Mouse (Mus musculus): ENCODE results near the gene Acot7. TPM values are rescaled to one million over a fixed set of nuclear protein-coding genes. Genes with fewer than 3 reads are reported as not detected.

Gene Acot7
- polyA plus RNA-seq (2014; fragmentation: Illumina TruSeq; extraction: RNeasy Lipid Tissue Mini Kit (QIAGEN cat#74804); ENCODE audit: low read depth, low replicate concordance): 86.4 TPM

DNA sequence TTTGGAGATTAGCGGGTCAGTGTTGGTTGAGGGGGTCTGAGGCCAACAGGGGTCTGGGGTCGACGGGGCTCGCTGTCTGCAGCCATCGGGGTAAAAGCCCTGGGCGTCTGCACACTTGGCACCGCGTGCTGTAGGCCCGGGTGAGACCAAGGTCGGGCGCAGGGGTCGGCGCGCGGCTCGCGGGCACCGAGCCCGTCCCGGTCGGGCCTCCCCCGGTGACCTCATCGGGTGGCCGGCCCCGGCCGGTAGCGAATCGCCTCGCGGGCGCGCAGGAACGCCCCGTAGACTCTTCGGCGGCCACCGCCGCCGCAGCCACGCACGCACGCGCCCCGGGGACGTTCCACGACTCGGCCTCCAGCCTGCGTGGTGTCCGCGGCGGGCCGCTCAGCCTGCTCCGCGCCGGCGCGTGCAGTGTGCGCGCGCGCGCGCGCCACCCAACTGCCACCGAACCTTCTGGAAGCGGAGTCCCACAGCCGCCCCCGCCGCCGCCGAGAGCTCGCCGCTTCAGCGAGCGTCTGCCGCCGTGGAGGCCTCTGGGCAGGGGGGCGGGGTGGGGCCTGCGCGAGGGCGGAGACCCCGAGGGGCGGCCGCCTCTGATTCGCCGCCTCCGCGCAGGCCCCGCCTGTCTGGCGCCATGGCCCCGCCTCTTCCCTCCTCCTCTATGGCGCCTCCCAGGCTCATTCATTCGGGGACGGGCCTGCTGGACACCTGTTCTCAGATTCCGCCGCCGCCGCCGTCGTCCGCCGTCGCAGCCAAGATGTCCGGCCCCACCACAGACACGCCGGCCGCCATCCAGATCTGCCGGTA is at the start of gene Acot7:
TSS of gene Acot7 (plus strand) at position 598 of the 807 bp plus-strand sequence.

DNA sequence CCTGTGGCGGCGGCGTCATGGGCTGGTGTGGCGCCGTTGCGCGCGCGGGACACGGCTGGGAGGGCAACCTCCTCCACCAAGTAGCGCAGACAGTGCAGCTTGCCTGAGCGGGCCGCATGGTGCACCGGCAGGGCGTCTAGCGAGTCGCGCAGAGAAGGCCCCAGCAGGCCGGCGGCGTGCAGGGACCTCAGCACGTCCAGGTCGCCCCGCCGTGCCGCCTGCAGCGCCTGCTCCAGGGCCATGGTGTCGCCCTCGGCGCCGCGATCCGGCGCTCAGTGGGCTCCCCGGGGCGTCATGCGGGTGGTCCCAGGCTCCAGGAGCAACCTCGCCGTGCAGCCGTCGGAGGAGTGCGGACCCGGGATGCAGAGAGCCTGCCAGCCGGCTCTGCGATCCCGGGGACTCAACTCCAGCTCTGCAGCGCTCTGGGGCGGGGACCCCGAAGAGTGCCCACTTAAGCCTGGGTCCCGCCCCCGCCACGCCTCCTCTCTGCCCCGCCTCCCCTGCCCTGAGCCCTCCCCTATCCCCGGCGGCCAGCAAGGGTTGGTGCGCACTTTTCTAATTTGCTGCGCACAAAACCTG is 25.9 kb upstream of the Acot7 start, which contains the start of gene Espn:
TSS of gene Espn (minus strand) at position 406 of the 579 bp plus-strand sequence.

DNA sequence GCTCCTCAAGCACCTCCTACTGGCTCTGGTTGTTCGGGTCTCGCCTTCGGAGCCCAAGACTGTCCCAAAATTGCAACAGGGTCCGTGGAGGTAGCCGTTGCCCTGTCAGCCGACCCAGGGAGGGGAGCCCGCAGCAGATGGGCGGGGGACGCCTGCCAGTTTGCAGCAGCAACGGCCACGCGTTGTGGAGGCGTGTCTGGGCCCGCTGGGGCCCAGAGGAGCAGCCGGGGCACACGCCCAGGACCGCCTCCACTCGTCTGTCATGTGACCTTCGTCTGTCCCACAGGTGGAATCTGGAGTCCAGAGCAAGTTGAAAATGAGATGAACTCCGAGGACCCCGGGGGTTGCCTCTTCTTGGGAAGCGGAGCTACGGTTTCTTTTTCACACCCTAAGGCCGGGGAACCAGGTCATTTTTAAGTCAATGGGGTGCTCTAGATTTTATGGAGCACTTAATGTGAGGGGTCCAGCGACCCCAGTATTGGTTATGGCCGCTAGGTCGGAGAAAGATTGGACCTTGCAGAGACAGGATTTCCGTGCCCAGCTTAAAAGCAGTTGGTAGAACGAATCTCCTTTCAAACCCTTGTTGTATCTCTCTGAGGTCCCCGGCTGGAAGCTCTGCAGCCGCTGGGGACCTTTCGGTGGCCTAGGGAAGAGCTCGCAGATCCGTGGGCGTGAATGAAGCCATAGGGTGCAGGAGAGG is 19.2 kb upstream of the Acot7 start, which contains the start of gene Hes2:
TSS of gene Hes2 (plus strand) at position 283 of the 700 bp plus-strand sequence.

DNA sequence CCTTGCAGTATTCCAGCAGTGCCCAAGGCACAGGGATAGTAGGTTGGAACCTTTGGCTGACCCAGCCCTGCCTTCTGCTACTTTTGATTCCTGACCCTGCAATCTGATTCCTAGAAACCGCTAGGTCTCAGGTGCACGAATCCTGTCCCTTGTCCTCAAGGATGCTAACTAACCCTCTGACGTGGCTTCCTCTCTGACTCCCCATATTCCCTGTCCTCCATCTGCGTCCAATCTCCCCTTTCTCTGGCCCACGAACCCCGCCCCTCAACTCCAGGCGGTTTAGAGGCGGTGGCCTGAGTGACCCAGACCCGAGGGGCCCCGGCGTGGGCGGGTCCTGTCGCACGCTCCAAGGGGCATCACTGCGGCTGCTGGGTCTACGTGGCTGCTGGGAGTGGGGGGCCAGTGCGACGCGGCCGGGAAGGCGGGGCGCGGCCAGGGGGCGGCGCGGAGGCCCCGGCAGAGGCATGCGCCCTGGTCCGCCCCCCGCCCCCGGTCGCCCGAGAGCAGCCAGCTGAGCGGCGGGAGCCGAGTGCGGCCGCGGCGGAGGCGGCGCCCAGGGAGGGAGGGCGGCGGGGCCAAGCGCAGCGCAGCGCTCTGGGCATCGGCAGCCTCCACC is 95.8 kb downstream of the Acot7 start, which contains the start of gene Gpr153:
TSS of gene Gpr153 (plus strand) at position 612 of the 616 bp plus-strand sequence.

DNA sequence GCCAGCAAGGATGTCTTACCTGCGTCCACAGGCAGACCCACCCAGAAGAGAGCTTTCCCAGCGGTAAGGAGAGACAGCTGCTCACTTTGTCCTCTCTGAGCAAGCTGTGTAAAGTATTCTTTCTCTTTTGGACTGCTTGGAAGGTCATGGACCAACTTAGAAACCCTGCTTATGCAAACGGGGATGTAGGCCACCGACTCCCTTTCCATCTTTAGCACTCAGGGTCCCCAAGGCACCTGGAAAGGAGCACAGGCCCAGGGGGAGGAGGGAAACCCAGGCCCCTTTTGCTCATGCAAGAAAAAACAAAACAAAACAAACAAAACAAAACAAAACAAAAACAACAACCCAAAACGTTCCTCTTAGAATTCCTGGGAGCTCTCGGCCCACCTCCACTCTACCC is 113.6 kb downstream of the Acot7 start, which contains the start of gene Hes3:
TSS of gene Hes3 (minus strand) at position 101 of the 400 bp plus-strand sequence.

DNA sequence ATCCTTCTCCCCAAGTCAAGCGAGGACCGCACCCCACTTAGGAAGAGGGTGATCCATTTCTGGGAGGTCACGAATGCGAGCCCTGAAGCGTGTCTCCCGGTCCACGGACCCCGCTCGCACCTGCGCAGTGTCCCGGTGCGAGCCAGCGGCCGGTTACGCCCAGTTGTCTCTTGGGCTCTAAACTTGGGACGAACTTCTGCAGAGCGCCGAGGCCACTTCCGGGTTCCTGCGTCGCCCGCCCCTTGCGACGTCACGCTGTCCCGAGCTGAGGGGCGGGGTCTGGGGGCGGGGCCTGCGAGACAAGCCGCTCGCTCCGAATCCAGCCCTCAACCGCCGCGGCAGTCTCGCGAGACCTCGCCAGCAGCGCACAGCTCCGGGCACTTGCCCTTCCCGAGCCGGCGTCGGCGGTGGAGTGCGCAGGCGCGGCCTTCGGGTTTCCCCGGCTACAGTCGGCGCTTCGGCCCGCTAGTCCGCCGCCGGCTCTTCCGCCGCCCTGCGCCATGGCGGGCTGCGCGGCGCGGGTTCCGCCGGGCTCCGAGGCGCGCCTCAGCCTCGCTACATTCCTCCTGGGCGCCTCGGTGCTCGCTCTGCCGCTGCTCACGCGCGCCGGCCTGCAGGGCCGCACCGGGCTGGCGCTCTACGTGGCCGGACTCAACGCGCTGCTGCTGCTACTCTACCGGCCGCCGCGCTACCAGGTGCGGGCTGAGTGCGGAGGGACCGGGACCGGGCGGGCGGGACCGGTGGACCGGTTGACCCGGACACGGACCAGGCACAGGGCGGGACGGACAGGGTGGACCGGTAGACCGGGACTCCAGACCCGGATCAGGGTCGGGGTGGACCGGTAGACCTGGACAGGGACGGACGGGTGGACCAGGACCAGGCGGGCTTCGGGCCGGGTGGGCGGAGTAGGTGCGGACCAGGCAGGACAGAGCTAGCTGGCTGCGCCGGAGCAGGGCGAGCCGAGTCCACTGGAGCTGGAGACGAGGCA is 119.2 kb downstream of the Acot7 start, which contains the start of gene Icmt:
TSS of gene Icmt (plus strand) at position 354 of the 988 bp plus-strand sequence.

DNA sequence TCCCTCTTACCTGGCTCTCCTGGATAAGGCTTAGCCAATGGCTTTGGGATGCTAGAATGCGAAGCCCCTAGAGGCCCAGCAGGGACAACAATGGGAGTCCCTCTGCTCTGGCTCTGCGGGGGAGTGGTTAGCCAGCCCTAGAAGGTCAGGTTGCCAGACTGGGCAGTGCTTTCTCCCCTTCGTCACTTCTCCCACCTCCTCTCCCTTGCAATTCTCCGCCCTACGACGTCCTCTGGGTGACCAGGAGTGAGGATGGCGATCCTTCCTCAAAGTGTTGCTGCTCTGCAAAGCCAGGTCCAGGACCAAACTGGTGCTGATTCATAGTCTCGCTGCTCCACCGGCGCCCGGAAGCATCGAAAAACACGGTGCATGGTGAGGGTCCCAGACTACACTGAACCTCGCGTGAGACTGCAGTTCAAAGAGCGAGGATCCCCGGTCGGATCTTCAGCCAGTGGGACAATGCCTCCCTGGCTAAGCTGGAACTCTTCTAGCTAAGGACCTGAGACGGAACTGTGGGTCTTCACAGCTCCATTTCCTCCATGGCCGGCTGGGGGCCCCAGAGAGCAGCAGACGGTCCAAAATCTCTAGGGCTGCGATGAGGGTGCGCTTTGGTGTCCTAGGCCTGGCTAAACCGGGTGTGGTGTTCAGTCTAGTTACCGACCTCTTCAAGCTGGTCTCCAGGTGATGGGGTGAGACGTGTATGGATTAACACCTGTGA is 140.7 kb downstream of the Acot7 start, which contains the start of gene Rnf207:
TSS of gene Rnf207 (minus strand) at position 477 of the 718 bp plus-strand sequence.

Other genes starting within 250 kb of the Acot7 start
- 47.2 TPM for gene Dnajc11, start 244.4 kb upstream of the Acot7 start, polyA plus RNA-seq (2014; fragmentation: Illumina TruSeq; extraction: RNeasy Lipid Tissue Mini Kit (QIAGEN cat#74804); ENCODE audit: low read depth, low replicate concordance)
- gene Thap3, start 189.1 kb upstream of the Acot7 start, polyA plus RNA-seq (2014; fragmentation: Illumina TruSeq; extraction: RNeasy Lipid Tissue Mini Kit (QIAGEN cat#74804); ENCODE audit: low read depth, low replicate concordance): 21.9 TPM
- gene Phf13, start 181.9 kb upstream of the Acot7 start, polyA plus RNA-seq (2014; fragmentation: Illumina TruSeq; extraction: RNeasy Lipid Tissue Mini Kit (QIAGEN cat#74804); ENCODE audit: low read depth, low replicate concordance): 4.6 TPM
- gene Klhl21, start 169.3 kb upstream of the Acot7 start, polyA plus RNA-seq (2014; fragmentation: Illumina TruSeq; extraction: RNeasy Lipid Tissue Mini Kit (QIAGEN cat#74804); ENCODE audit: low read depth, low replicate concordance): 52.0 TPM
- 7.9 TPM for gene Zbtb48, start 150.5 kb upstream of the Acot7 start, polyA plus RNA-seq (2014; fragmentation: Illumina TruSeq; extraction: RNeasy Lipid Tissue Mini Kit (QIAGEN cat#74804); ENCODE audit: low read depth, low replicate concordance)
- not detected for gene Tas1r1, start 139.6 kb upstream of the Acot7 start, polyA plus RNA-seq (2014; fragmentation: Illumina TruSeq; extraction: RNeasy Lipid Tissue Mini Kit (QIAGEN cat#74804); ENCODE audit: low read depth, low replicate concordance)
- 8.8 TPM for gene Nol9, start 138.8 kb upstream of the Acot7 start, polyA plus RNA-seq (2014; fragmentation: Illumina TruSeq; extraction: RNeasy Lipid Tissue Mini Kit (QIAGEN cat#74804); ENCODE audit: low read depth, low replicate concordance)
- gene Plekhg5, start 105.6 kb upstream of the Acot7 start, polyA plus RNA-seq (2014; fragmentation: Illumina TruSeq; extraction: RNeasy Lipid Tissue Mini Kit (QIAGEN cat#74804); ENCODE audit: low read depth, low replicate concordance): 13.4 TPM
- 2.9 TPM for gene Tnfrsf25, start 62.2 kb upstream of the Acot7 start, polyA plus RNA-seq (2014; fragmentation: Illumina TruSeq; extraction: RNeasy Lipid Tissue Mini Kit (QIAGEN cat#74804); ENCODE audit: low read depth, low replicate concordance)
- gene Espn, start 25.8 kb upstream of the Acot7 start, polyA plus RNA-seq (2014; fragmentation: Illumina TruSeq; extraction: RNeasy Lipid Tissue Mini Kit (QIAGEN cat#74804); ENCODE audit: low read depth, low replicate concordance): 3.5 TPM
- not detected for gene Hes2, start 19.3 kb upstream of the Acot7 start, polyA plus RNA-seq (2014; fragmentation: Illumina TruSeq; extraction: RNeasy Lipid Tissue Mini Kit (QIAGEN cat#74804); ENCODE audit: low read depth, low replicate concordance)
- 11.3 TPM for gene Gpr153, start 96.1 kb downstream of the Acot7 start, polyA plus RNA-seq (2014; fragmentation: Illumina TruSeq; extraction: RNeasy Lipid Tissue Mini Kit (QIAGEN cat#74804); ENCODE audit: low read depth, low replicate concordance)
- not detected for gene Hes3, start 113.5 kb downstream of the Acot7 start, polyA plus RNA-seq (2014; fragmentation: Illumina TruSeq; extraction: RNeasy Lipid Tissue Mini Kit (QIAGEN cat#74804); ENCODE audit: low read depth, low replicate concordance)
- gene Icmt, start 119.1 kb downstream of the Acot7 start, polyA plus RNA-seq (2014; fragmentation: Illumina TruSeq; extraction: RNeasy Lipid Tissue Mini Kit (QIAGEN cat#74804); ENCODE audit: low read depth, low replicate concordance): 22.0 TPM
- gene Rnf207, start 140.9 kb downstream of the Acot7 start, polyA plus RNA-seq (2014; fragmentation: Illumina TruSeq; extraction: RNeasy Lipid Tissue Mini Kit (QIAGEN cat#74804); ENCODE audit: low read depth, low replicate concordance): 112 TPM
- gene Rpl22, start 147.6 kb downstream of the Acot7 start, polyA plus RNA-seq (2014; fragmentation: Illumina TruSeq; extraction: RNeasy Lipid Tissue Mini Kit (QIAGEN cat#74804); ENCODE audit: low read depth, low replicate concordance): 418 TPM
- gene Chd5, start 160.5 kb downstream of the Acot7 start, polyA plus RNA-seq (2014; fragmentation: Illumina TruSeq; extraction: RNeasy Lipid Tissue Mini Kit (QIAGEN cat#74804); ENCODE audit: low read depth, low replicate concordance): 0.13 TPM

Measured in heart, adult 10 weeks (tissue).